Mouse (Mus musculus) liver, postnatal 0 days (tissue): ENCODE data around the gene Prkcd. TPM values are rescaled to one million over a fixed set of nuclear protein-coding genes. Genes with fewer than 3 reads are reported as not detected.

Experiments
- ATAC-seq: fragments of 200-750 bp; cut with Nextera tagmentation; 2 replicates; pipeline ENCODE4 v1.8.0; 2017; ENCODE audit warnings: mild to moderate bottlenecking, moderate library complexity
- DNase-seq: peaks from one replicate; pipeline ENCODE4 v3.0.0-alpha.2; 2016
- H3K27ac ChIP-seq: fragments of 300-500 bp; sonication (generic); 2 replicates; pipeline ENCODE4 v1.5.1; 2014; ENCODE audit warnings: antibody characterized with exemption, moderate library complexity, mild to moderate bottlenecking, low read depth
- H3K27me3 ChIP-seq: fragments of 300-500 bp; sonication (generic); 2 replicates; pipeline ENCODE4 v1.6.1; 2014; ENCODE audit warnings: low read length, control low read depth, mixed read lengths; ENCODE audit not compliant: insufficient read depth
- H3K36me3 ChIP-seq: fragments of 300-500 bp; sonication (generic); replicated peaks from 2 replicates; pipeline ENCODE4 v1.6.1; 2014; ENCODE audit warnings: mild to moderate bottlenecking, control low read depth, low read length, moderate library complexity, mixed read lengths; ENCODE audit not compliant: insufficient read depth
- H3K4me1 ChIP-seq: fragments of 300-500 bp; sonication (generic); 2 replicates; pipeline ENCODE4 v1.6.1; 2014; ENCODE audit warnings: antibody characterized with exemption, mild to moderate bottlenecking, control low read depth; ENCODE audit not compliant: insufficient read depth
- H3K4me2 ChIP-seq: fragments of 300-500 bp; sonication (generic); 2 replicates; pipeline ENCODE4 v1.6.1; 2014; ENCODE audit warnings: low read depth, mild to moderate bottlenecking, low read length, moderate library complexity, mixed read lengths
- H3K4me3 ChIP-seq: fragments of 300-500 bp; sonication (generic); 2 replicates; pipeline ENCODE4 v1.5.1; 2014; ENCODE audit warnings: low read depth, low read length
- H3K9ac ChIP-seq: fragments of 300-500 bp; sonication (generic); replicated peaks from 2 replicates; pipeline ENCODE4 v1.6.1; 2014; ENCODE audit warnings: mild to moderate bottlenecking, moderate library complexity
- H3K9me3 ChIP-seq: fragments of 300-500 bp; sonication (generic); 2 replicates; pipeline ENCODE4 v1.6.1; 2016; ENCODE audit warnings: mild to moderate bottlenecking, control low read depth, low read length, mixed read lengths
- CTCF ChIP-seq: sonication (generic); IDR thresholded peaks from 2 replicates; pipeline ENCODE4 v1.5.1; 2016; ENCODE audit warnings: antibody characterized with exemption, low read depth
- EP300 ChIP-seq: IDR thresholded peaks from 2 replicates; pipeline ENCODE4 v1.6.1; 2016; ENCODE audit warnings: antibody characterized with exemption, low read depth, mild to moderate bottlenecking
- WGBS: fragments of 180-500 bp; shearing (Covaris S2); extraction: QIAGEN DNeasy Blood & Tissue Kit; methylation state at CpG from one replicate; pipeline ENCODE4 v1.1.7; 2014; ENCODE audit not compliant: insufficient replicate concordance; 5-methylcytosine and 5-hydroxymethylcytosine counted together
- polyA plus RNA-seq: library from polyadenylated mRNA; unstranded; fragments of >200 nt; fragmentation: Nextera tagmentation; extraction: Ambion mirVana; gene quantifications from 2 replicates; pipeline ENCODE4 v1.2.1, GENCODE M21; 2015

Prkcd gene
- polyA plus RNA-seq, 1 experiment from 2014 or later: 17.8 TPM

DNA sequence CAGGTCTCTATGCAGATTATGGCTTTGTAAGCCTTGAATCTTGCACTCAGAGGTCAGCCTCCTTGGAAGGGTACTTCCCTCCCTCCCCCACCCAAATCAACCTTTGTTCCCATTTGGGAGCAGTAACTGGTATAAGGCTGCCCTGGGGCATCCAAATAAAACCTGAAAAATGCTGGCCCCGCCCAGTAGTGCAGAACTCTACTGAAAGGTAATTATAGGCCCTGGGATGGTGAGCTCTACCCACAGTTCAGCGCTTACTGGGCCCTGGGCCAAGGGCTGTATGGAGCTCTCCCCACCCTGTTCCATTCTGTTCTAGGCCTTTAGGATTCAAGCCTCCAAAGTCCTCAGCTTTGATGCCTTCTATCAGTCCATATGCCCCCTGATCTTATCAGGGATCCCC, 11.1 kb upstream of the Prkcd start:
- Histone ChIP-seq H3K9ac (no peak overlapping the region), H3K27me3 (no peaks in the 10 kb centered on the region), H3K9me3 (no peaks in the 10 kb centered on the region), H3K4me3 (no peak overlapping the region), H3K36me3 (no peaks in the 10 kb centered on the region), H3K4me2 (no peak overlapping the region), H3K4me1 (peaks cover 9% of the 10 kb centered on the region), H3K27ac (no peak overlapping the region)
- 63% methylated on average over 2 of the region's 2 CpGs for WGBS
- DNase-seq (no peak), ATAC-seq (no peak)
- TF ChIP-seq EP300 (no peak), CTCF (no peak)

- WGBS: 79% methylated on average over 9 of the region's 9 CpGs
- TF ChIP-seq EP300: no peak
- no peak for TF ChIP-seq CTCF
- DNase-seq (no peak), ATAC-seq (no peak)
- Histone ChIP-seq H3K9ac (no peak overlapping the region), H3K27ac (no peak overlapping the region), H3K4me3 (no peak overlapping the region), H3K27me3 (no peaks in the 10 kb centered on the region), H3K9me3 (no peaks in the 10 kb centered on the region), H3K4me1 (peaks cover 11% of the 10 kb centered on the region), H3K4me2 (no peak overlapping the region), H3K36me3 (no peaks in the 10 kb centered on the region)
These were observed 10.5 kb upstream of the Prkcd start for GRCm38 (mm10) chr14:30636499-30636898.

GRCm38 (mm10) chr14:30635219-30635910, 9.4 kb upstream of the Prkcd start:
- H3K36me3 ChIP-seq: no peaks in the 10 kb centered on the region
- ATAC-seq (0 out of 2 replicates have a peak, but pooled peaks have one; percentile 12), DNase-seq (no peak)
- no peak overlapping the region for H3K4me2 ChIP-seq
- H3K4me3 ChIP-seq: no peak overlapping the region
- 75% methylated on average over 13 of the region's 13 CpGs for WGBS
- no peak overlapping the region for H3K9ac ChIP-seq
- peaks cover 10% of the 10 kb centered on the region for H3K4me1 ChIP-seq
- H3K27me3 ChIP-seq: no peaks in the 10 kb centered on the region
- no peaks in the 10 kb centered on the region for H3K9me3 ChIP-seq
- TF ChIP-seq EP300 (no peak), CTCF (no peak)
- no peak overlapping the region for H3K27ac ChIP-seq

DNA sequence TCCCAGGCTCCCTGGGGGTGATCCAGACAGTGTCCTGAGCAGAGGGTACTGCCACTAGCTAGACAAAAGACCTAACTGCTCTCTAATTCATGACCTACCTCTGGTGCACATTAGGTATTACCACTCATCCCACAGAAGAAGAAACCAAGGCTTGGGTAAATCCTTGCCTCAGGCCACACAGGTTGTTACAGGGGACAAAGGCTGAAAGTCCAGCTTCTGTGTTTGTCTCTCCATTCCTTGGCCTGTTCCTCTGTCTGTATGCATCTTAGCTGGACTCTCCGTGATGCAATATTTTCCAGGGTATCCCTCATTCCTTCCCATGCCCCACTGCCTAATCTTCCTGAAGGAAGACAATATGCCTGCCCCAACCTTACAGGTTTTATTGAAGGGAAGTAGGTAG, 8.4 kb upstream of the Prkcd start:
- no peak for TF ChIP-seq CTCF
- TF ChIP-seq EP300: no peak
- no peak overlapping the region for H3K4me3 ChIP-seq
- no peak overlapping the region for H3K4me2 ChIP-seq
- WGBS: 82% methylated on average over 1 of the region's 1 CpGs
- DNase-seq: no peak
- H3K9me3 ChIP-seq: no peaks in the 10 kb centered on the region
- ATAC-seq: no peak
- H3K9ac ChIP-seq: no peak overlapping the region
- no peaks in the 10 kb centered on the region for H3K36me3 ChIP-seq
- no peak overlapping the region for H3K27ac ChIP-seq
- no peaks in the 10 kb centered on the region for H3K27me3 ChIP-seq
- peaks cover 12% of the 10 kb centered on the region for H3K4me1 ChIP-seq

- H3K4me3 ChIP-seq: no peak overlapping the region
- WGBS: 72% methylated on average over 7 of the region's 7 CpGs
- no peaks in the 10 kb centered on the region for H3K27me3 ChIP-seq
- DNase-seq (no peak), ATAC-seq (no peak)
- no peak for TF ChIP-seq EP300
- TF ChIP-seq CTCF: no peak
- no peak overlapping the region for H3K9ac ChIP-seq
- H3K36me3 ChIP-seq: no peaks in the 10 kb centered on the region
- H3K27ac ChIP-seq: no peak overlapping the region
- no peaks in the 10 kb centered on the region for H3K9me3 ChIP-seq
- H3K4me1 ChIP-seq: peaks cover 13% of the 10 kb centered on the region
- H3K4me2 ChIP-seq: no peak overlapping the region
These were observed 7.7 kb upstream of the Prkcd start for GRCm38 (mm10) chr14:30633708-30634107.

DNA sequence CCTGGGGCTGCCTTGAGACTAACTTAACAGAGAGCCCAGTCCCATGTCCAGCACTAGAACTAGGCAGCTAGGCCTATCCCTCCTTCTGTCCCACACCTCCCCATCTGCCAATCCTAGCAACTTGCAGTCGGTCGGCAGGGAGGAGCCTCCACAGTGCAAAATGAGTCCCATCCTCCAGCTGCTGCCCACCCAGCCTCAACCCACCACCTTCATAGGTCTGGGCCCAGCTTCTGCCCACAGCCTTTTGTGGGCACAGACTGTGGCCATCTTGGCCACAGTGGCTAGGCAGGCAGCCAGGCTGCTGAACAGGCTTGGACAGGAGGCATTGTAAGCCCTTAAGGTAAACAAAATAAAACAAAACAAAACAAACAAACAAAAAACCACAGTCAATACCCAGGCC, 5.8 kb upstream of the Prkcd start:
- DNase-seq (no peak), ATAC-seq (no peak)
- peaks cover 20% of the 10 kb centered on the region for H3K4me1 ChIP-seq
- H3K27ac ChIP-seq: peak overlapping the region; percentile 87
- no peak overlapping the region; the same call in 1 of the 2 replicates for H3K9ac ChIP-seq
- no peaks in the 10 kb centered on the region for H3K9me3 ChIP-seq
- 61% methylated on average over 2 of the region's 2 CpGs for WGBS
- TF ChIP-seq EP300: no peak
- TF ChIP-seq CTCF: no peak
- no peak overlapping the region for H3K4me2 ChIP-seq
- no peaks in the 10 kb centered on the region for H3K27me3 ChIP-seq
- no peak overlapping the region for H3K4me3 ChIP-seq
- no peaks in the 10 kb centered on the region for H3K36me3 ChIP-seq
